Comparison of ENCODE assay signal across 22 mouse cellular contexts in the genomic region with DNA sequence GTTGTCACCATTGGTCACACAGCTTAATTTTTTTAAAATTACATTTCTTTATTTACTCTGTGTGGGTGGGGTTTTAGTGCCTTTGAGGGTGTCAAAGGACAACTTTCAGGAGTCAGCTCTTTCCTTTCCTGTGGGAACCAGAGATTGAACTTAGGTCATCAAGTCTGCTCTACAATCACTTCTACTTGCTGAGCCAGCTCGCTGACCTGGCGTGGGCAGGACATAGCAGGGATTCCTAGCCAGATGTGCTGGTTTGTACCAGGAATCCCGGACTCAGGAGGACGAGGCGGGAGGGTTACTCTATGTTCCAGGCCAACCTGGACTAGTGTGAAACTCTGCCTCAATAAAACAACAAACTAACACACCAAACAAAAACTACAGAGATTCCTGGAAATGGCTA. TPM values are rescaled to one million over a fixed set of nuclear protein-coding genes. Genes with fewer than 3 reads are reported as not detected.
DNase-seq lines count a peak whose midpoint lies in the region; ATAC-seq lines count a peak whose summit lies in the region.
"Had no signal": no experiment of that assay in that cellular context is flagged by ENCODE, and none has a peak within 500 bp of the region (broad histone marks: within the 10 kb centered on the region; RNA-seq: fewer than 3 reads in every experiment).

No protein-coding gene starts in this region.

- ATAC-seq in kidney, embryonic 16.5 days (ENCODE audit: low FRiP score, low TSS enrichment): no peak
- ATAC-seq in intestine, embryonic 15.5 days: peak; percentile 47; the same call in 1 of the 2 replicates
- ATAC-seq: forebrain, embryonic 14.5 days had no signal

- 57% methylated on average over 5 of the region's 5 CpGs for WGBS in kidney, embryonic 16.5 days
- 67% methylated on average over 5 of the region's 5 CpGs for WGBS in intestine, embryonic 15.5 days

- no peak overlapping the region for H3K4me2 ChIP-seq in kidney, embryonic 16.5 days (replicated peaks; ENCODE audit: low read depth, low read length)
- no peak overlapping the region for H3K4me2 ChIP-seq in intestine, embryonic 15.5 days (replicated peaks)
- H3K4me2 ChIP-seq: embryonic facial prominence, embryonic 15.5 days; hindbrain, embryonic 12.5 days had no signal

- no peaks in the 10 kb centered on the region for H3K9me3 ChIP-seq in kidney, embryonic 16.5 days (ENCODE audit: low read length)
- H3K9me3 ChIP-seq in intestine, embryonic 15.5 days: no peaks in the 10 kb centered on the region
- H3K9me3 ChIP-seq: embryonic facial prominence, embryonic 15.5 days; forebrain, embryonic 10.5 days; hindbrain, embryonic 12.5 days had no signal

- no peaks in the 10 kb centered on the region for H3K27me3 ChIP-seq in kidney, embryonic 16.5 days (ENCODE audit: insufficient read depth, low read length)
- no peaks in the 10 kb centered on the region for H3K27me3 ChIP-seq in intestine, embryonic 15.5 days (replicated peaks)
- H3K27me3 ChIP-seq: CH12.LX; embryonic facial prominence, embryonic 15.5 days; hindbrain, embryonic 12.5 days had no signal

- H3K36me3 ChIP-seq in kidney, embryonic 16.5 days (ENCODE audit: insufficient read depth, low read length): no peaks in the 10 kb centered on the region
- no peaks in the 10 kb centered on the region for H3K36me3 ChIP-seq in intestine, embryonic 15.5 days
- H3K36me3 ChIP-seq: embryonic facial prominence, embryonic 15.5 days; forebrain, embryonic 10.5 days; hindbrain, embryonic 12.5 days had no signal

- peak; percentile 40 for DNase-seq in kidney, adult 11 months
- DNase-seq in kidney, adult 8-10 months: peak; percentile 52 to 59
- DNase-seq in kidney, postnatal 25 days: peak; percentile 43 to 71
- DNase-seq in embryo, embryonic 9.5 days (ENCODE audit: extremely low spot score): no peak
- DNase-seq in cerebellum, adult 18-20 months: no peak
- DNase-seq in urinary bladder, postnatal 10 days (ENCODE audit: low spot score): no peak
- DNase-seq: adrenal gland, adult 2 months; adrenal gland, postnatal 25 days; cerebellum, adult 2 months; cerebellum, postnatal 10 days; gastrocnemius, adult 2 months; gastrocnemius, postnatal 25 days; heart, postnatal 10 days; heart, postnatal 4 days had no signal

- 0 out of 2 replicates have a peak, but pooled peaks cover under 1% of the 10 kb centered on the region for H3K4me1 ChIP-seq in kidney, embryonic 16.5 days (ENCODE audit: insufficient read depth, low read length)
- H3K4me1 ChIP-seq in intestine, embryonic 15.5 days (replicated peaks): 0 out of 2 replicates have a peak, but pooled peaks cover 4% of the 10 kb centered on the region
- H3K4me1 ChIP-seq: embryonic facial prominence, embryonic 15.5 days; forebrain, embryonic 10.5 days; hindbrain, embryonic 12.5 days had no signal

- no peak overlapping the region for H3K4me3 ChIP-seq in kidney, embryonic 16.5 days (ENCODE audit: low read length)
- no peak overlapping the region for H3K4me3 ChIP-seq in intestine, embryonic 15.5 days (replicated peaks)
- H3K4me3 ChIP-seq: embryonic facial prominence, embryonic 15.5 days; erythroblast, embryonic 14.5 days; forebrain, embryonic 10.5 days; gastrocnemius, adult 2 months; hindbrain, embryonic 12.5 days had no signal

- H3K9ac ChIP-seq in kidney, embryonic 16.5 days (replicated peaks; ENCODE audit: low read length): no peak overlapping the region
- no peak overlapping the region for H3K9ac ChIP-seq in intestine, embryonic 15.5 days
- H3K9ac ChIP-seq: embryonic facial prominence, embryonic 15.5 days; hindbrain, embryonic 12.5 days had no signal

- H3K27ac ChIP-seq in kidney, embryonic 16.5 days (ENCODE audit: low read length): no peak overlapping the region
- no peak overlapping the region for H3K27ac ChIP-seq in intestine, embryonic 15.5 days
- H3K27ac ChIP-seq: embryonic facial prominence, embryonic 15.5 days; forebrain, embryonic 10.5 days; gastrocnemius, adult 2 months; hindbrain, embryonic 12.5 days had no signal

RNA-seq across cellular contexts. Expression of a gene that starts 11.6 kb away (rescaled TPM):
- 8.2 and 9.2 TPM in 2 replicates for polyA plus RNA-seq in kidney, embryonic 16.5 days (2015; fragmentation: Nextera tagmentation; extraction: Ambion mirVana)
- polyA plus RNA-seq in intestine, embryonic 15.5 days (2015; fragmentation: Nextera tagmentation; extraction: Ambion mirVana): 8.1 and 8.7 TPM in 2 replicates

RNA-seq across cellular contexts. Expression of a gene that starts 24.0 kb away (rescaled TPM):
- polyA plus RNA-seq in kidney, embryonic 16.5 days (2015; fragmentation: Nextera tagmentation; extraction: Ambion mirVana): 28.8 and 40.2 TPM in 2 replicates
- 25.2 and 26.4 TPM in 2 replicates for polyA plus RNA-seq in intestine, embryonic 15.5 days (2015; fragmentation: Nextera tagmentation; extraction: Ambion mirVana)

RNA-seq across cellular contexts. Expression of a gene that starts 24.1 kb away (rescaled TPM):
- 27.0 and 30.6 TPM in 2 replicates for polyA plus RNA-seq in kidney, embryonic 16.5 days (2015; fragmentation: Nextera tagmentation; extraction: Ambion mirVana)
- polyA plus RNA-seq in intestine, embryonic 15.5 days (2015; fragmentation: Nextera tagmentation; extraction: Ambion mirVana): 23.0 and 24.6 TPM in 2 replicates

RNA-seq across cellular contexts. Expression of a gene that starts 47.0 kb away (rescaled TPM):
- 1,468 and 1,536 TPM in 2 replicates for polyA plus RNA-seq in kidney, embryonic 16.5 days (2015; fragmentation: Nextera tagmentation; extraction: Ambion mirVana)
- polyA plus RNA-seq in intestine, embryonic 15.5 days (2015; fragmentation: Nextera tagmentation; extraction: Ambion mirVana): 1,436 and 1,568 TPM in 2 replicates

Comparison
In these comparisons a context has a peak if more than half of its experiments do, and no peak if none do; other contexts are left out.
1. DNase-seq: peak in kidney, adult 11 months (single experiment), kidney, adult 8-10 months (2 of 2) and kidney, postnatal 25 days (2 of 2); none in embryo, embryonic 9.5 days (single experiment), cerebellum, adult 18-20 months (0 of 2) and urinary bladder, postnatal 10 days (single experiment).